Mouse (Mus musculus) embryonic facial prominence, embryonic 15.5 days (tissue): ENCODE data around the gene Sirt1. TPM values are rescaled to one million over a fixed set of nuclear protein-coding genes. Genes with fewer than 3 reads are reported as not detected.

Experiments
- ATAC-seq: fragments of 200-750 bp; cut with Nextera tagmentation; 2 replicates; pipeline ENCODE4 v1.8.0; 2017; ENCODE audit warnings: low read depth, moderate TSS enrichment; ENCODE audit not compliant: insufficient number of reproducible peaks, low FRiP score, low TSS enrichment
- H3K27ac ChIP-seq: fragments of 300-500 bp; sonication (generic); replicated peaks from 2 replicates; pipeline ENCODE4 v1.5.1; 2015; ENCODE audit warnings: mild to moderate bottlenecking, inconsistent platforms
- H3K27me3 ChIP-seq: fragments of 300-500 bp; sonication (generic); 2 replicates; pipeline ENCODE4 v1.6.1; 2015; ENCODE audit warnings: inconsistent platforms
- H3K36me3 ChIP-seq: fragments of 300-500 bp; sonication (generic); 2 replicates; pipeline ENCODE4 v1.6.1; 2015; ENCODE audit warnings: mild to moderate bottlenecking, inconsistent platforms
- H3K4me1 ChIP-seq: fragments of 300-500 bp; sonication (generic); 2 replicates; pipeline ENCODE4 v1.6.1; 2015; ENCODE audit warnings: inconsistent platforms
- H3K4me2 ChIP-seq: fragments of 300-500 bp; sonication (generic); replicated peaks from 2 replicates; pipeline ENCODE4 v1.6.1; 2015; ENCODE audit warnings: mild to moderate bottlenecking, inconsistent platforms
- H3K4me3 ChIP-seq: fragments of 300-500 bp; sonication (generic); replicated peaks from 2 replicates; pipeline ENCODE4 v1.5.1; 2015; ENCODE audit warnings: mild to moderate bottlenecking, inconsistent platforms
- H3K9ac ChIP-seq: fragments of 300-500 bp; sonication (generic); 2 replicates; pipeline ENCODE4 v1.6.1; 2015; ENCODE audit warnings: inconsistent platforms
- H3K9me3 ChIP-seq: fragments of 300-500 bp; sonication (generic); replicated peaks from 2 replicates; pipeline ENCODE4 v1.6.1; 2016; ENCODE audit warnings: inconsistent platforms
- WGBS: fragments of 180-500 bp; shearing (Covaris S2); methylation state at CpG from one replicate; pipeline ENCODE4 v1.1.7; 2015; 5-methylcytosine and 5-hydroxymethylcytosine counted together
- polyA plus RNA-seq: library from polyadenylated mRNA; unstranded; fragments of >200 nt; fragmentation: Nextera tagmentation; extraction: Ambion mirVana; gene quantifications from 2 replicates; pipeline ENCODE4 v1.2.1, GENCODE M21; 2015

The Sirt1 gene
- polyA plus RNA-seq, 1 experiment from 2014 or later, result 4.5 TPM

GRCm38 (mm10) chr10:63308582-63309366 lies 72.7 kb downstream of the Sirt1 start:
- Histone ChIP-seq H3K27ac (no peak overlapping the region), H3K27me3 (no peaks in the 10 kb centered on the region), H3K36me3 (peaks cover 70% of the 10 kb centered on the region), H3K4me1 (no peaks in the 10 kb centered on the region), H3K9ac (no peak overlapping the region), H3K9me3 (no peaks in the 10 kb centered on the region), H3K4me2 (no peak overlapping the region), H3K4me3 (no peak overlapping the region)
- peak; percentile 43; the same call in 1 of the 2 replicates for ATAC-seq
- 40% methylated on average over 10 of the region's 10 CpGs for WGBS

GRCm38 (mm10) chr10:63302356-63302755 lies 79.1 kb downstream of the Sirt1 start:
- H3K4me3 ChIP-seq, result no peak overlapping the region
- peaks cover 54% of the 10 kb centered on the region for H3K36me3 ChIP-seq
- H3K27me3 ChIP-seq, result no peaks in the 10 kb centered on the region
- H3K9ac ChIP-seq, result no peak overlapping the region
- WGBS, result 96% methylated on average over 2 of the region's 2 CpGs
- no peak for ATAC-seq
- H3K4me2 ChIP-seq, result no peak overlapping the region
- no peak overlapping the region for H3K27ac ChIP-seq
- no peaks in the 10 kb centered on the region for H3K4me1 ChIP-seq
- no peaks in the 10 kb centered on the region for H3K9me3 ChIP-seq

- H3K9me3 ChIP-seq, result no peaks in the 10 kb centered on the region
- 82% methylated on average over 7 of the region's 7 CpGs for WGBS
- peaks cover 52% of the 10 kb centered on the region for H3K36me3 ChIP-seq
- H3K27me3 ChIP-seq, result no peaks in the 10 kb centered on the region
- no peak for ATAC-seq
- H3K4me1 ChIP-seq, result no peaks in the 10 kb centered on the region
- H3K4me3 ChIP-seq, result no peak overlapping the region
- no peak overlapping the region for H3K4me2 ChIP-seq
- no peak overlapping the region for H3K9ac ChIP-seq
- no peak overlapping the region for H3K27ac ChIP-seq
These were observed 98.7 kb downstream of the Sirt1 start for GRCm38 (mm10) chr10:63282846-63283245.

GRCm38 (mm10) chr10:63282417-63282816 lies 99.1 kb downstream of the Sirt1 start:
- Histone ChIP-seq H3K9ac (no peak overlapping the region), H3K27me3 (no peaks in the 10 kb centered on the region), H3K36me3 (peaks cover 52% of the 10 kb centered on the region), H3K4me2 (no peak overlapping the region), H3K27ac (no peak overlapping the region), H3K4me3 (no peak overlapping the region), H3K4me1 (no peaks in the 10 kb centered on the region), H3K9me3 (no peaks in the 10 kb centered on the region)
- ATAC-seq, result no peak
- 85% methylated on average over 4 of the region's 4 CpGs for WGBS

GRCm38 (mm10) chr10:63279851-63280250 lies 101.7 kb downstream of the Sirt1 start:
- Histone ChIP-seq H3K27me3 (no peaks in the 10 kb centered on the region), H3K4me3 (no peak overlapping the region), H3K4me1 (no peaks in the 10 kb centered on the region), H3K4me2 (no peak overlapping the region), H3K27ac (no peak overlapping the region), H3K9me3 (no peaks in the 10 kb centered on the region), H3K36me3 (peaks cover 42% of the 10 kb centered on the region), H3K9ac (no peak overlapping the region)
- WGBS, result 88% methylated on average over 3 of the region's 3 CpGs
- ATAC-seq, result no peak

GRCm38 (mm10) chr10:63277010-63277409 lies 104.5 kb downstream of the Sirt1 start:
- Histone ChIP-seq H3K27me3 (no peaks in the 10 kb centered on the region), H3K4me2 (no peak overlapping the region), H3K36me3 (peaks cover 35% of the 10 kb centered on the region), H3K27ac (no peak overlapping the region), H3K4me3 (no peak overlapping the region), H3K4me1 (no peaks in the 10 kb centered on the region), H3K9me3 (no peaks in the 10 kb centered on the region), H3K9ac (no peak overlapping the region)
- 92% methylated on average over 3 of the region's 3 CpGs for WGBS
- no peak for ATAC-seq

- WGBS, result 86% methylated on average over 5 of the region's 5 CpGs
- no peaks in the 10 kb centered on the region for H3K4me1 ChIP-seq
- no peak overlapping the region for H3K4me2 ChIP-seq
- H3K36me3 ChIP-seq, result peaks cover 34% of the 10 kb centered on the region
- H3K9ac ChIP-seq, result no peak overlapping the region
- ATAC-seq, result no peak
- no peak overlapping the region for H3K27ac ChIP-seq
- no peaks in the 10 kb centered on the region for H3K9me3 ChIP-seq
- H3K27me3 ChIP-seq, result no peaks in the 10 kb centered on the region
- no peak overlapping the region for H3K4me3 ChIP-seq
These were observed 108.6 kb downstream of the Sirt1 start for GRCm38 (mm10) chr10:63272868-63273267.

- Histone ChIP-seq H3K27me3 (no peaks in the 10 kb centered on the region), H3K36me3 (peaks cover 29% of the 10 kb centered on the region), H3K27ac (no peak overlapping the region), H3K9ac (no peak overlapping the region), H3K4me2 (no peak overlapping the region), H3K4me1 (no peaks in the 10 kb centered on the region), H3K4me3 (no peak overlapping the region), H3K9me3 (no peaks in the 10 kb centered on the region)
- no peak for ATAC-seq
These were observed 109.1 kb downstream of the Sirt1 start for GRCm38 (mm10) chr10:63272401-63272800.

Other genes starting within 250 kb of the Sirt1 start
- gene Mypn, start 177.8 kb downstream of the Sirt1 start, polyA plus RNA-seq, result 4.1 and 4.4 TPM in 2 replicates
- gene Herc4, start 137.9 kb downstream of the Sirt1 start, polyA plus RNA-seq, result 34.3 and 36.0 TPM in 2 replicates
- gene Dnajc12, start 739 bp upstream of the Sirt1 start, polyA plus RNA-seq, result 11.4 and 12.8 TPM in 2 replicates
- not detected in 2 replicates for gene Gm7075, start 40.1 kb upstream of the Sirt1 start, polyA plus RNA-seq
- gene Ctnna3, start 48.4 kb upstream of the Sirt1 start, polyA plus RNA-seq, result 0.92 and 1.4 TPM in 2 replicates